Mouse (Mus musculus): ENCODE data around the gene Frmd4a. TPM values are rescaled to one million over a fixed set of nuclear protein-coding genes. Genes with fewer than 3 reads are reported as not detected.
A peak's percentile ranks its signal among the peaks of the same experiment; 100 is the strongest.

Frmd4a gene
- total RNA-seq, 2 experiments from 2014 or later: 42.2 to 75.6 TPM

GRCm38 (mm10) chr2:4347782-4348181 is 330.3 kb downstream of the Frmd4a start:
- no peak for DNase-seq (ENCODE audit: low spot score in 2 of 2)
- intact Hi-C loops (cut with DNase I): no loop called here

- no peak for DNase-seq (ENCODE audit: low spot score in 2 of 2)
- intact Hi-C loops (cut with DNase I): no loop called here
These were observed 331.0 kb downstream of the Frmd4a start for GRCm38 (mm10) chr2:4348509-4348908.

- intact Hi-C loops (cut with DNase I): no loop called here
- no peak for DNase-seq (ENCODE audit: low spot score in 2 of 2)
These were observed 339.4 kb downstream of the Frmd4a start for GRCm38 (mm10) chr2:4356812-4357384.

GRCm38 (mm10) chr2:4361981-4362834 is 344.7 kb downstream of the Frmd4a start:
- intact Hi-C loops (cut with DNase I): no loop called here
- no peak for DNase-seq (ENCODE audit: low spot score in 2 of 2)

- intact Hi-C loops (cut with DNase I): no loop called here
- DNase-seq (ENCODE audit: low spot score in 2 of 2): no peak
These were observed 347.4 kb downstream of the Frmd4a start for GRCm38 (mm10) chr2:4364908-4365307.

- peak; percentile 15 for DNase-seq (ENCODE audit: low spot score in 2 of 2)
- intact Hi-C loops (cut with DNase I): no loop called here
These were observed 351.0 kb downstream of the Frmd4a start for GRCm38 (mm10) chr2:4368544-4368943.

- DNase-seq (ENCODE audit: low spot score in 2 of 2): no peak
These were observed 353.0 kb downstream of the Frmd4a start for GRCm38 (mm10) chr2:4370499-4370898.

GRCm38 (mm10) chr2:4371341-4371740 is 353.8 kb downstream of the Frmd4a start:
- no peak for DNase-seq (ENCODE audit: low spot score in 2 of 2)
- intact Hi-C loops (cut with DNase I): no loop called here

More at GRCm38 (mm10) chr2:4370499-4370898, 353.0 kb downstream of the Frmd4a start:
- intact Hi-C loops (cut with DNase I): no loop called here

- intact Hi-C loops (cut with DNase I): no loop called here
- no peak for DNase-seq (ENCODE audit: low spot score in 2 of 2)
These were observed 361.3 kb downstream of the Frmd4a start for GRCm38 (mm10) chr2:4378844-4379243.

GRCm38 (mm10) chr2:4380435-4380834 is 362.9 kb downstream of the Frmd4a start:
- intact Hi-C loops (cut with DNase I): no loop called here
- no peak for DNase-seq (ENCODE audit: low spot score in 2 of 2)

- DNase-seq (ENCODE audit: low spot score in 2 of 2): no peak
- intact Hi-C loops (cut with DNase I): no loop called here
These were observed 363.4 kb downstream of the Frmd4a start for GRCm38 (mm10) chr2:4380926-4381325.

- no peak for DNase-seq (ENCODE audit: low spot score in 2 of 2)
- intact Hi-C loops (cut with DNase I): no loop called here
These were observed 369.0 kb downstream of the Frmd4a start for GRCm38 (mm10) chr2:4386468-4386867.

GRCm38 (mm10) chr2:4389330-4389729 is 371.8 kb downstream of the Frmd4a start:
- DNase-seq (ENCODE audit: low spot score in 2 of 2): no peak
- intact Hi-C loops (cut with DNase I): no loop called here

- intact Hi-C loops (cut with DNase I): loop anchor here (10.0 kb wide), 1 partner anchor 576 kb away; no protein-coding TSS in a partner anchor
- no peak for DNase-seq (ENCODE audit: low spot score in 2 of 2)
These were observed 373.6 kb downstream of the Frmd4a start for GRCm38 (mm10) chr2:4391091-4391490.

GRCm38 (mm10) chr2:4391678-4392085 is 374.2 kb downstream of the Frmd4a start:
- intact Hi-C loops (cut with DNase I): loop anchor here (10.0 kb wide), 1 partner anchor 577 kb away; no protein-coding TSS in a partner anchor
- DNase-seq (ENCODE audit: low spot score in 2 of 2): peak; percentile 46 to 50

GRCm38 (mm10) chr2:4393046-4393445 is 375.5 kb downstream of the Frmd4a start:
- no peak for DNase-seq (ENCODE audit: low spot score in 2 of 2)
- intact Hi-C loops (cut with DNase I): loop anchor here (10.0 kb wide), 1 partner anchor 578 kb away; no protein-coding TSS in a partner anchor

- no peak for DNase-seq (ENCODE audit: low spot score in 2 of 2)
- intact Hi-C loops (cut with DNase I): loop anchor here (10.0 kb wide), 1 partner anchor 580 kb away; no protein-coding TSS in a partner anchor
These were observed 377.1 kb downstream of the Frmd4a start for GRCm38 (mm10) chr2:4394641-4395040.

GRCm38 (mm10) chr2:4399721-4400120 is 382.2 kb downstream of the Frmd4a start:
- intact Hi-C loops (cut with DNase I): loop anchor here (2.0 to 10.0 kb wide), 5 partner anchors 73 to 585 kb away; no protein-coding TSS in a partner anchor
- no peak for DNase-seq (ENCODE audit: low spot score in 2 of 2)

GRCm38 (mm10) chr2:4400771-4401596 is 383.5 kb downstream of the Frmd4a start:
- DNase-seq (ENCODE audit: low spot score in 2 of 2): peak; percentile 54 to 62
- intact Hi-C loops (cut with DNase I): loop anchor here (2.0 to 10.0 kb wide), 4 partner anchors 71 to 176 kb away; no protein-coding TSS in a partner anchor

Measured in left cerebral cortex, postnatal 36 days (tissue).